Mouse (Mus musculus) erythroblast, embryonic 14.5 days (primary cell): Measurements from ENCODE around the gene Tcam1. TPM values are rescaled to one million over a fixed set of nuclear protein-coding genes. Genes with fewer than 3 reads are reported as not detected.

ENCODE experiments used
- H3K27me3 ChIP-seq: 2 replicates; pipeline ENCODE4 v1.6.1; 2012; ENCODE audit warnings: inconsistent platforms; ENCODE audit not compliant: control insufficient read depth
- H3K36me3 ChIP-seq: 2 replicates; pipeline ENCODE4 v1.6.1; 2012; ENCODE audit warnings: mild to moderate bottlenecking, inconsistent platforms; ENCODE audit not compliant: control insufficient read depth
- H3K4me1 ChIP-seq: 2 replicates; pipeline ENCODE4 v1.6.1; 2012; ENCODE audit warnings: inconsistent platforms; ENCODE audit not compliant: control insufficient read depth
- H3K4me3 ChIP-seq: replicated peaks from 2 replicates; pipeline ENCODE3; 2012; ENCODE audit warnings: moderate library complexity, mild to moderate bottlenecking, inconsistent platforms
- H3K9me3 ChIP-seq: 2 replicates; pipeline ENCODE4 v1.6.1; 2012; ENCODE audit warnings: low read length, inconsistent platforms, mixed read lengths; ENCODE audit not compliant: control insufficient read depth
- GATA1 ChIP-seq: IDR thresholded peaks from 2 replicates; pipeline ENCODE4 v1.6.1; 2012; ENCODE audit warnings: low read length, inconsistent platforms, mixed read lengths
- TAL1 ChIP-seq: IDR thresholded peaks from 3 replicates; pipeline ENCODE4 v1.6.1; 2012; ENCODE audit warnings: low read length, inconsistent platforms, mixed read lengths
- polyA plus RNA-seq: library from polyadenylated mRNA; stranded (reverse); fragments of >175 nt; gene quantifications from 2 replicates; pipeline ENCODE4 v1.2.3, GENCODE M21; 2012

The Tcam1 gene
- polyA plus RNA-seq, 1 experiment, result not detected

- no peak for TF ChIP-seq TAL1
- no peak for TF ChIP-seq GATA1
- no peak overlapping the region for H3K4me3 ChIP-seq
- no peaks in the 10 kb centered on the region for H3K27me3 ChIP-seq
- H3K4me1 ChIP-seq, result no peaks in the 10 kb centered on the region
- H3K9me3 ChIP-seq, result no peaks in the 10 kb centered on the region
- H3K36me3 ChIP-seq, result no peaks in the 10 kb centered on the region
Observed at GRCm38 (mm10) chr11:106307432-106307831, 31.0 kb downstream of the Tcam1 start.

- no peaks in the 10 kb centered on the region for H3K36me3 ChIP-seq
- no peak overlapping the region for H3K4me3 ChIP-seq
- no peaks in the 10 kb centered on the region for H3K9me3 ChIP-seq
- H3K27me3 ChIP-seq, result no peaks in the 10 kb centered on the region
- TF ChIP-seq GATA1 (no peak), TAL1 (no peak)
- no peaks in the 10 kb centered on the region for H3K4me1 ChIP-seq
Observed at GRCm38 (mm10) chr11:106308162-106308561, 31.7 kb downstream of the Tcam1 start.

GRCm38 (mm10) chr11:106310123-106310522 is 33.7 kb downstream of the Tcam1 start:
- H3K27me3 ChIP-seq, result no peaks in the 10 kb centered on the region
- H3K4me1 ChIP-seq, result no peaks in the 10 kb centered on the region
- H3K36me3 ChIP-seq, result no peaks in the 10 kb centered on the region
- no peak overlapping the region for H3K4me3 ChIP-seq
- no peak for TF ChIP-seq GATA1
- no peak for TF ChIP-seq TAL1
- no peaks in the 10 kb centered on the region for H3K9me3 ChIP-seq

GRCm38 (mm10) chr11:106313533-106313932 is 37.1 kb downstream of the Tcam1 start:
- no peaks in the 10 kb centered on the region for H3K36me3 ChIP-seq
- no peaks in the 10 kb centered on the region for H3K9me3 ChIP-seq
- no peak overlapping the region for H3K4me3 ChIP-seq
- no peaks in the 10 kb centered on the region for H3K4me1 ChIP-seq
- H3K27me3 ChIP-seq, result no peaks in the 10 kb centered on the region
- TF ChIP-seq GATA1, result no peak
- no peak for TF ChIP-seq TAL1

GRCm38 (mm10) chr11:106314333-106314812 is 37.9 kb downstream of the Tcam1 start, which contains the start of gene Cd79b:
Cd79b (minus strand) TSS chr11:106314762.
- H3K4me3 ChIP-seq, result no peak within 1 kb of the TSS
- H3K27me3 ChIP-seq, result no peaks in the 10 kb centered on the region
- no peaks in the 10 kb centered on the region for H3K36me3 ChIP-seq
- TF ChIP-seq TAL1 (no peak), GATA1 (no peak)
- H3K4me1 ChIP-seq, result no peaks in the 10 kb centered on the region
- no peaks in the 10 kb centered on the region for H3K9me3 ChIP-seq

- no peak for TF ChIP-seq GATA1
- TF ChIP-seq TAL1, result no peak
- H3K9me3 ChIP-seq, result no peaks in the 10 kb centered on the region
- no peaks in the 10 kb centered on the region for H3K4me1 ChIP-seq
- H3K36me3 ChIP-seq, result no peaks in the 10 kb centered on the region
- H3K27me3 ChIP-seq, result no peaks in the 10 kb centered on the region
- no peak overlapping the region for H3K4me3 ChIP-seq
Observed at GRCm38 (mm10) chr11:106316416-106316815, 39.9 kb downstream of the Tcam1 start.

GRCm38 (mm10) chr11:106317801-106318200 is 41.3 kb downstream of the Tcam1 start:
- no peaks in the 10 kb centered on the region for H3K4me1 ChIP-seq
- H3K9me3 ChIP-seq, result no peaks in the 10 kb centered on the region
- H3K27me3 ChIP-seq, result no peaks in the 10 kb centered on the region
- H3K4me3 ChIP-seq, result no peak overlapping the region
- H3K36me3 ChIP-seq, result no peaks in the 10 kb centered on the region
- TF ChIP-seq GATA1 (no peak), TAL1 (no peak)

GRCm38 (mm10) chr11:106318406-106319366 is 42.2 kb downstream of the Tcam1 start:
- Histone ChIP-seq H3K9me3 (no peaks in the 10 kb centered on the region), H3K36me3 (no peaks in the 10 kb centered on the region), H3K4me3 (no peak overlapping the region), H3K4me1 (no peaks in the 10 kb centered on the region), H3K27me3 (no peaks in the 10 kb centered on the region)
- TF ChIP-seq TAL1 (no peak), GATA1 (no peak)

GRCm38 (mm10) chr11:106324858-106325257 is 48.4 kb downstream of the Tcam1 start:
- Histone ChIP-seq H3K4me1 (peaks cover 3% of the 10 kb centered on the region; the same call in 1 of the 2 replicates), H3K9me3 (no peaks in the 10 kb centered on the region), H3K4me3 (no peak overlapping the region), H3K27me3 (no peaks in the 10 kb centered on the region), H3K36me3 (no peaks in the 10 kb centered on the region)
- TF ChIP-seq GATA1 (no peak), TAL1 (no peak)
